Mouse (Mus musculus) kidney, adult 2 months (tissue): ENCODE measurements around the gene Rpl36-ps4. TPM values are rescaled to one million over a fixed set of nuclear protein-coding genes. Genes with fewer than 3 reads are reported as not detected.
"Not testable (repeated sequence)": the region's sequence is repeated elsewhere in the genome, so short reads cannot be mapped to it uniquely, and the experiment has no call there.

Experiments
- DNase-seq: peaks from one replicate; pipeline ENCODE4 v3.0.0; 2021
- H3K27ac ChIP-seq: fragments of 200-500 bp; 2 replicates; pipeline ENCODE4 v1.5.1; 2012; ENCODE audit warnings: low read depth, low read length, control low read depth, inconsistent platforms; ENCODE audit not compliant: insufficient read depth
- H3K27me3 ChIP-seq: fragments of 200-500 bp; replicated peaks from 2 replicates; pipeline ENCODE4 v1.6.1; 2012; ENCODE audit warnings: mild to moderate bottlenecking, moderate library complexity, low read length, inconsistent platforms; ENCODE audit not compliant: control insufficient read depth, insufficient read depth
- H3K36me3 ChIP-seq: fragments of 200-500 bp; 2 replicates; pipeline ENCODE4 v1.6.1; 2012; ENCODE audit warnings: mild to moderate bottlenecking, moderate library complexity, low read length, inconsistent platforms; ENCODE audit not compliant: control insufficient read depth, insufficient read depth
- H3K4me1 ChIP-seq: fragments of 200-500 bp; 2 replicates; pipeline ENCODE4 v1.6.1; 2011; ENCODE audit warnings: low read length; ENCODE audit not compliant: control insufficient read depth, insufficient read depth
- H3K4me3 ChIP-seq: fragments of 200-500 bp; 2 replicates; pipeline ENCODE4 v1.5.1; 2011; ENCODE audit warnings: mild to moderate bottlenecking, low read depth, low read length, control low read depth; ENCODE audit not compliant: insufficient read depth
- CTCF ChIP-seq: fragments of 200-500 bp; conservative IDR thresholded peaks from 2 replicates; pipeline ENCODE4 v1.5.1; 2011; ENCODE audit warnings: low read depth, mild to moderate bottlenecking, control low read depth, low read length, moderate library complexity, mixed read lengths; ENCODE audit not compliant: insufficient read depth, insufficient read length
- POLR2A ChIP-seq: fragments of 200-500 bp; IDR thresholded peaks from one replicate; pipeline ENCODE4 v1.6.1; 2011; ENCODE audit warnings: low read depth, low read length, control low read depth
- WGBS: fragments of 180-500 bp; shearing (Covaris S2); methylation state at CpG from one replicate; pipeline ENCODE4 v1.1.7; 2018; 5-methylcytosine and 5-hydroxymethylcytosine counted together
- polyA plus RNA-seq: library from polyadenylated mRNA; depleted of rRNA; stranded (reverse); fragments of >200 nt; gene quantifications from 2 replicates; pipeline ENCODE4 v1.2.3, GENCODE M21; 2012

Gene Rpl36-ps4
- polyA plus RNA-seq, 1 experiment = not detected

GRCm38 (mm10) chr17:87948965-87949584 lies 28.3 kb downstream of the Rpl36-ps4 start:
- peak; percentile 97 for TF ChIP-seq CTCF
- no peak for TF ChIP-seq POLR2A
- peak; percentile 80 for DNase-seq
- Histone ChIP-seq H3K36me3 (no peaks in the 10 kb centered on the region), H3K4me3 (no peak overlapping the region), H3K4me1 (no peaks in the 10 kb centered on the region), H3K27me3 (no peaks in the 10 kb centered on the region), H3K27ac (no peak overlapping the region)
- WGBS = 40% methylated on average over 16 of the region's 16 CpGs

- H3K4me1 ChIP-seq, H3K27ac ChIP-seq, H3K27me3 ChIP-seq, DNase-seq, H3K4me3 ChIP-seq, H3K36me3 ChIP-seq: not testable (repeated sequence)
- 86% methylated on average over 13 of the region's 13 CpGs for WGBS
These were observed 33.9 kb downstream of the Rpl36-ps4 start for GRCm38 (mm10) chr17:87954618-87955124.

DNA sequence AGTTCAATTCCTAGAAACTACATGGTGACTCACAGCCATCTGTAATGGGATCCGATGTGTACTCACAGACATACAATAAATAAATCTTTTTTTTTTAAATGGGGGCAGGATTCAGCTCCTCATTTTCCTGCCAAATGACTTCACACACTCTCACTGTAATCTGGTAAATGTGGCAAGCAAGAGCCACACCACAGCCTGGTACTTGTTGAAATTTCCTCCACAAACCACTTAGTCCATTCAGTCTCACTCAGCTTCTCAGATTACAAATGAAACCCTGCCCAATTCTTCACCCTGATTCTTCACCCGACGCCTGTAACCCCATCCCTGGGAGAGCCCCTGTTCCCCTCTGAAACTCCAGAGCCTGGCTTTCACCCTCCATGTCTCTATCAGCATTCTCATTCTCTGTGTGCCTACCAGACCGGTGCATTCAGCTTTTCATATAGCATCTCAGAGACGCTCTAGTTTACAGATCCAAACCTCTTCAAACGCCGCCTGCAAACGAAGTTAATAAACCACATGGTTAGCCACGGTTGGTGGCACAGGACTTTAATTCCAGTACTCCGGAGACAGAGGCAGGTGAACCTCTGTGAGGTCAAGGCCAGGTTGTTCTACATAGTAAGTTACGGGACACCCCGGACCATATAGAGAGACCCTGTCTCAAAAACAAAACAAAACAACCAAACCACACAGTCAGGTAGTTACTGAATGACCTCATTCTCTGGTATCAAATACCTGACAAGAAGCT lies 36.5 kb downstream of the Rpl36-ps4 start:
- Histone ChIP-seq H3K36me3 (no peaks in the 10 kb centered on the region), H3K4me1 (peaks cover 5% of the 10 kb centered on the region; the same call in 1 of the 2 replicates), H3K27me3 (no peaks in the 10 kb centered on the region), H3K27ac (peak overlapping the region; percentile 95), H3K4me3 (peak overlapping the region; percentile 35; the same call in 1 of the 2 replicates)
- 32% methylated on average over 12 of the region's 12 CpGs for WGBS
- DNase-seq = peak; percentile 90
- TF ChIP-seq CTCF (no peak), POLR2A (no peak)

DNA sequence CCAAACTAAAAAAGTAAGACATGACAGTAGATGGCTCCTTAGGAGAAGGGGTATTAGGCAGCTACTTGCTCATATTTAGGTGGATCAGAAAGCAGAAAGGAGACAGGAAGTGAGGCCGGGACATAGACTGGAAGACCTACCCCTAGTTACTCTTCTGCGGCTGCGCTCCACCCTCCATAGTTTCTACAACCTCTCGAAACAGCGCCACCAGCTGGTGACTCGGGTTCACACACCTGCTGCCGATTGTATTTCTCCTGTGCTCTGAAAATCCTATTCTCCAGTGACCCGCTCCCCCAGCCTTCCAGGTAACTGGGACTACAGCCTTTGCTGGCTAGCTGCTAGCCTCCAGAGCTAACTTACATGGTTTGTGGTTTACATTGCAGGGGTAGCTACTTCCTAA lies 37.5 kb downstream of the Rpl36-ps4 start:
- TF ChIP-seq CTCF (0 out of 2 replicates have a peak, but pooled peaks have one; percentile 13), POLR2A (no peak)
- 75% methylated on average over 8 of the region's 8 CpGs for WGBS
- Histone ChIP-seq H3K4me3 (no peak overlapping the region), H3K27me3 (no peaks in the 10 kb centered on the region), H3K36me3 (no peaks in the 10 kb centered on the region), H3K4me1 (peaks cover 5% of the 10 kb centered on the region; the same call in 1 of the 2 replicates), H3K27ac (no peak overlapping the region; the same call in 1 of the 2 replicates)
- DNase-seq = no peak

DNA sequence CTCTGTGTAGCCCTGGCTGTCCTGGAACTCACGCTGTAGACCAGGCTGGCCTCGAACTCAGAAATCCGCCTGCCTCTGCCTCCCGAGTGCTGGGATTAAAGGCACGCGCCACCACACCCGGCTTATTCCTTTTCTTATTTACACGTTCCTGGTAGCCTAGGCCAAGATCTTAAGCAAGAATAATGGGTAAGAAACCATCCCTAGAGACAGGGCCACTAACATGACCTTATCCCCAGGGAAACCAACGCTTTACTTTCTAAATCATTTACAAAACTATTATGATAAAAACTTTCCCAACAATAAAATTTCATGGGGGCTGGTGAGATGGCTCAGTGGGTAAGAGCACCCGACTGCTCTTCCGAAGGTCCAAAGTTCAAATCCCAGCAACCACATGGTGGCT lies 38.6 kb downstream of the Rpl36-ps4 start:
- not testable (repeated sequence) for H3K27me3 ChIP-seq, H3K36me3 ChIP-seq, H3K4me3 ChIP-seq, H3K4me1 ChIP-seq, H3K27ac ChIP-seq
- 56% methylated on average over 11 of the region's 11 CpGs for whole genome bisulfite sequencing
- DNase-seq = peak; percentile 59

- H3K36me3 ChIP-seq, H3K27ac ChIP-seq, H3K4me3 ChIP-seq, H3K27me3 ChIP-seq, H3K4me1 ChIP-seq: not testable (repeated sequence)
- WGBS = 38% methylated on average over 5 of the region's 5 CpGs
- DNase-seq = peak; percentile 74
These were observed 39.2 kb downstream of the Rpl36-ps4 start for GRCm38 (mm10) chr17:87959931-87960330.

GRCm38 (mm10) chr17:87963081-87964075 lies 42.6 kb downstream of the Rpl36-ps4 start:
- TF ChIP-seq POLR2A = no peak
- TF ChIP-seq CTCF = no peak
- no peaks in the 10 kb centered on the region for H3K36me3 ChIP-seq
- H3K4me1 ChIP-seq = no peaks in the 10 kb centered on the region
- 85% methylated on average over 14 of the region's 14 CpGs for WGBS
- DNase-seq = no peak
- no peak overlapping the region for H3K27ac ChIP-seq
- H3K27me3 ChIP-seq = no peaks in the 10 kb centered on the region
- no peak overlapping the region for H3K4me3 ChIP-seq

- peak; percentile 31 for DNase-seq
- not testable (repeated sequence) for H3K4me1 ChIP-seq, H3K36me3 ChIP-seq, H3K4me3 ChIP-seq, H3K27ac ChIP-seq, H3K27me3 ChIP-seq
- 30% methylated on average over 7 of the region's 8 CpGs for WGBS
These were observed 47.7 kb downstream of the Rpl36-ps4 start for GRCm38 (mm10) chr17:87968483-87968926.
